Mouse (Mus musculus): Measurements from ENCODE around the gene Med20.
A peak's percentile ranks its signal among the peaks of the same experiment; 100 is the strongest.
"Not testable (repeated sequence)": the region's sequence is repeated elsewhere in the genome, so short reads cannot be mapped to it uniquely, and the experiment has no call there.

The Med20 gene

GRCm38 (mm10) chr17:47627791-47628190 is 16.4 kb downstream of the Med20 start:
- no peak for DNase-seq (ENCODE audit: low spot score)

DNA sequence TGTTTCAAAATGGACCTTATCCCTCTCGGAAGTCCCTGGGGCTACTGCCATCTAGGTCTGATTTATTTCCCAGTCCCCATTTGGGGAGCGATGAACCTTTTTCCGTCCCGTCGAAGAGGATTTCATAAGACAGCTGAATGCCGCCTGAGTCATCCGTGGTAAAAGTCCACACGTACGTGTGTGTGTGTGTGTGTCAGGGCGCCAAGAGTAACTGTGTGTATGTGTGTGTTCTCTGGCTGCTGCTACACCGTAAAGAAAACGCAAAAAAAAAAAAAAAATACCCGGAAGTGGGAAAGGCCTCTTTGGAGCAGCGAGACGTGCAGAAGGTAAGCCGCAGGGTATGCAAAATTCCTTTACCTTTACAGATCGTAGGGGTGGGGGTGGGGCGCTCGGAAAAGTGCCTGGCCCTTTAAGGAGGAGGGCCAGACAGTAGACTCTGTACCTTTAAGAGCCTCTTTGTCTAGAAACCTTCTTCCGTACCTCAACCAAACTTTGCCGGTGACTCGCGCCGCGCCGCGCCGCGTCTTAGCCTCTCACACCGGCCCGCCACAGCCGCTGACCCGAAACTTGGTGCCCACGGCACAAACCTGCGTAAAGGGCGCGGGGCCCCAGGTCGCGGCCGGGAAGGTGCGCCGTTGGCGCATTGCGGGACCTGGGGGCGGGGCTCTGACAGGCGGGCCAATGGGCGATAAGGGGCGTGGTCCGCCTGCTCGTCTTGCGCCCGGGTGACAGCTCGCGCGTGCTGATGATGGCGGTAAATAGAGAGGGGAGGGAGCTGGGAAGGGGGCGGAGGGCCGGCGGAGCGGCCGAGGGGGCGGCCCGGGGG is 17.7 kb downstream of the Med20 start:
- peak; percentile 87 for DNase-seq (ENCODE audit: low spot score)

GRCm38 (mm10) chr17:47629717-47630677 is 18.6 kb downstream of the Med20 start:
- DNase-seq (ENCODE audit: low spot score), result no peak

GRCm38 (mm10) chr17:47630678-47631065 is 19.3 kb downstream of the Med20 start, which contains the start of gene Usp49:
Usp49 (plus strand) TSS chr17:47630690.
- no peak for DNase-seq (ENCODE audit: low spot score)

DNA sequence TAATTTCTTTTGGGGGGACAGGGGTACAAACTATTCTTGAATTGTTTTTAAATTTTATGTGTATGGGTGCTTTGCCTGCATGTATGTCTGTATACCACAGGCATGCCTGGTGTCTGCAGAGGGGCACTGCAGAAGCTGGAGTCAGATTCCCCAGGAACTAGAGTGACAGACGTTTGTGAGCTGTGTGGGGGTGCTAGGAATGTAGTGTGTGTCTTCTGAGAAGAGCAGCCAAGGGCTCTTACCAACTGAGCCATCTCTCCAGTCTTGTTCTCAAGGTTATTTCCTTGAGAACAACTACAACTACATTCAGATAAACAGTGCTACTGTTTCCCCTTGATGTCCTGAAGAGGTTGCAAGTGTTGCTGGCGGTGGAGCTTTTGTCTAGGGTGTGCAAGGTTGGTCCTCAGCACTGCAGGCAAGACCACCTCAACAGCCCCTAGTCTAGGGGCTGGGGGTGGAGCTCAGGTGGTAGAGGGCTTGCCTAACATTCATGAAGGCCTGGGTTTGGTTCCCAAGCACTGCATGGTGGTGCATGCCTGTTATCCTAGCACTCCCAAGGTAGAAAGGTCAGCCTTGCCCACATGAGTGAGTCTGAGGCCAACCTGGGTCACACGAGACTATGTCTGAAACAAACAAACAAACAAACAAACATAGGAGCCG is 20.9 kb downstream of the Med20 start:
- no peak for DNase-seq (ENCODE audit: low spot score)

DNA sequence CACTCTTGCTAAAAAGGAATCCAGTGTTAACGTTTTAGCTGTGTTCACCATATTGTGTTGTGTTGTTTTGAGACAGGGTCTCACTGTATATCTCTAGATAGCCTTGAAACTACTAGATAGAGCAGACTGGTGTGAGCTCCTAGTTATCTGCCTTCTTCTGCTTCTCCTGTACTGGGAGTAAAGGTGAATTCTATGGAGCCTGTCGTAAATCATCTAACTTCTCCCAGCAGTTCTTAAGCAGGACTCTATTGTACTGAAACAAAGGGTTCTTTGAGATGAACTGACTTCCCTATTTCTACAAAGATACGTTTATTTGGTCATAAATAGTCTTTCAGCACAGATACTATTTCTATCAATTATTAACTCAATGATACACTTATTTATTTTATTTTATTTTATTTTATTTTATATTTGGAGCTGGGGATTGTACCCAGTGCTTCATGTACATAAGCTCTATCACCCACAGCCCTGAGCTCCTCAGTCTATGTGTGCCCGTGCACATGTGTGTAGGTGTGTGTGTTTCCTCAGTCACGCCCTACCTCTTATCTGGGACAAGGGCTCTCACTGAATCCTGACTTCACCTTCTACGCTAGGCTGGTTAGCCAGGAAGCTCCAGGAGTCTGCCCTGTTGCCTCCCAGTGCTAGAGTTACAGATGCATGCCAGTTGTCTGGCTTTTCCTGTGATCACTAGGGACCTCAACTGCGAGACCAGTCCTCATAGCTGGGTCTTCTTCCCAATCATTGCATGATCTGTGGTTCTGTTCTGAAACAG is 22.8 kb downstream of the Med20 start:
- DNase-seq (ENCODE audit: low spot score), result no peak

GRCm38 (mm10) chr17:47642992-47643391 is 31.6 kb downstream of the Med20 start:
- DNase-seq (ENCODE audit: low spot score), result no peak

DNA sequence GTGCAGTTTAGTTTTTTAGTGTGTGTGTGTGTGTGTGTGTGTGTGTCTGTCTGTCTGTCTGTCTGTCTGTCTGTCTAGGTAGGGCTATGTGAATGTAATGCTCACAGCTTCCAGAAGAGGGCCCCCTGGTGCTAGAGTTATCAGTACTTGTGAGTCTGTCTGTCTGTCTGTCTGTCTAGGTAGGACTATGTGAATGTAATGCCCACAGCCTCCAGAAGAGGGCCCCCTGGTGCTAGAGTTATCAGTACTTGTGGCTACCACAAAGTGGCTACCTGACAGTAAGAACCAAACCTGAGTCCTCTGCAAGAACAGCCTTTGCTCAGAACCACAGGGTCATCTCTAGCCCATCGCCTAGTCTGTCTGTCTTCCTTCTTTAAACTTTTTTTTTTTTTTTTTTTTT is 35.3 kb downstream of the Med20 start:
- DNase-seq (ENCODE audit: low spot score), result peak; percentile 5

GRCm38 (mm10) chr17:47648966-47649365 is 37.6 kb downstream of the Med20 start:
- no peak for DNase-seq (ENCODE audit: low spot score)

DNA sequence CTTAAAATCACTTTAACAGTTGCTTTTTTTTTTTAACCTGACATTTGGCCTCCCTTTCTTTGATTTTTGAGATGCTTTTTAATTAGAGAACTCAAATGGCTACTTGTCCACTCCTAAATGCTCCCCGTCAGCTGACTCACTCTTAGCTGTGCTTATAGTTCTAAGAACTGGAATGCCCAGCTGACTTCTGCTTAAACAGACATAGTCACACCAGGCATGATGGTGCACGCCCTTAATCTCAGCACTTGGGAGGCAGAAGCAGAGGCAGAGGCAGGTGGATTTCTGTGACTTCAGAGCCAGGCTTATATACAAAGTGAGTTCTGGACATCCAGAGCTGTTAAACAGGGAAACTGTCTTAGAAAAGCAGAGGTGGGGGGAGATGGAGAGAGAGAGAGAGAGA is 40.6 kb downstream of the Med20 start:
- DNase-seq (ENCODE audit: low spot score), result no peak

DNA sequence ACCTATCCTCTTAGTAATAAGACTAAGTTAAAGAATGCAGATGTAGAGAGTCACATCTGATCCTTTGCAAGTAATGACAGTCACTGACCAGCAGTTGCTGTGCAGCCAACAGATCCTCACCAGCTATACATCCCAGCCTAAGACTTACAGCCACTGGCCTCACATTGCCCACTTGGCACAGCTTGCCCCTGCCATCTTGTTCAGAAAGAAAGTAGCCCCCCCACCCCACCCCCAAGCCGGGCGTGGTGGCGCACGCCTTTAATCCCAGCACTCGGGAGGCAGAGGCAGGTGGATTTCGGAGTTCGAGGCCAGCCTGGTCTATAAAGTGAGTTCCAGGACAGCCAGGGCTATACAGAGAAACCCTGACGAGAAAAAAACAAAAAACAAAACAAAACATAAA is 43.0 kb downstream of the Med20 start:
- not testable (repeated sequence) for DNase-seq (ENCODE audit: low spot score)

GRCm38 (mm10) chr17:47655697-47656096 is 44.3 kb downstream of the Med20 start:
- no peak for DNase-seq (ENCODE audit: low spot score)

- DNase-seq (ENCODE audit: low spot score), result no peak
Measured at GRCm38 (mm10) chr17:47657901-47658300, 46.5 kb downstream of the Med20 start.

- no peak for DNase-seq (ENCODE audit: low spot score)
Measured at GRCm38 (mm10) chr17:47658741-47659243, 47.4 kb downstream of the Med20 start.

GRCm38 (mm10) chr17:47663009-47663713 is 51.8 kb downstream of the Med20 start:
- no peak for DNase-seq (ENCODE audit: low spot score)

DNA sequence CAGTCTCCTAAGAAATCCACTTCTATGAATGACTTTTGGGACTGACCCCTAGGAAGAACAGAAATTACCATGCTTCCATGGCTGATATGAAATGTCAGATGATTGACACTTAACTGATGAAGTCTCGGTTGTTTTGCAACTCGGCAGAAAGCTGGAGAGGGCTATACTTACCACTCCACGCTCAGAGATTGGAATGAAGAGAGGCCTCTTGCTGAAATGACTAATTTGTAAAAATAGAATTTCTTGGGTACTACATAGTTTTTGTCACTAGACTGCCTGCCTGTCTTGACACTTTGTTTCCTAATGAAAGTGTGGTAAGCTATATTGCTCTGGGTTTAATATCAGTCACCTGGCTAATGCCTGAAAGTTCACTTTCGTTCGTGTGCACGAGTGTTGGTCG is 53.1 kb downstream of the Med20 start:
- no peak for DNase-seq (ENCODE audit: low spot score)

DNA sequence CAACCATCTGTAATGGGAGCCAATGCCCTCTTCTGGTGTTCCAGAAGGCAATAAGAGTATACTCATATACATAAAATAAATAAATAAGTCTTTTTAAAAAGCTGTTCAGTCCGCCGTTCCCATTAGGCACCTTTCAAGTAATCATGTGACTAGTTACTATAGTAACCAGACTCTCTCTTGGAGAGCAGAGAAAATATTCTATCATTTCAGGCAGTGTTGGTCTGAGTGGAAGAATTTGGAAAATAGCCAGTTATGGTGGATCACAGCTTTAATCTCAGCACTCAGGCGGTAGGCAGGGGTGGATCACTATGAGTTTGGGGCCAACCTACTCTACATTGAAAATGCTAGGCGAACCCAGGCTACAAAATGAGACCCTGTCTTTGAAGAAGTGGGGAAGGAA is 57.8 kb downstream of the Med20 start:
- no peak for DNase-seq (ENCODE audit: low spot score)

- DNase-seq (ENCODE audit: low spot score), result no peak
Measured at GRCm38 (mm10) chr17:47671988-47672310, 60.6 kb downstream of the Med20 start.

- no peak for DNase-seq (ENCODE audit: low spot score)
Measured at GRCm38 (mm10) chr17:47672311-47673111, 61.1 kb downstream of the Med20 start.
